Mouse (Mus musculus): ENCODE results near the gene E2f8. TPM values are rescaled to one million over a fixed set of nuclear protein-coding genes. Genes with fewer than 3 reads are reported as not detected.

E2f8 gene
- polyA plus RNA-seq, 1 experiment = 19.7 TPM

DNA sequence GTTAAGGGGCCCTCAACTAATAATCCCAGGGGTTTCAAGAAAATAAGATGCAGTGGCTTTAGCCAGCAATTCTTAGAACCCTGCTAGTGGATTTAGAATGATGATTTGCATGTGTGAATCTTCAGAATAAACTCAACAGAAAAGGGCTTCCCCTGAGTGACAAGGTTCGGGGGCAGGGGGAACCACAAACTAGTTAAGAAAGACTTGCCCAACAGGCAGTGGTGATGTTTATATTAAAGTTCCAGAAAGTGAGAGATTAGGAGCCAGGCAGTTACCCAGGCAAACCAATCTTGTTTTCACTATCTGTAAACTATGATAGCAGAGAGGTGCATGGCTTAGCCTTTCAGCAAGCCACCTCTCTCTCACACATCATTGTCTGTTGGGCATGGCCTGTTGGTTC is 48.7 kb downstream of the E2f8 start:
- H3K4me2 ChIP-seq (ENCODE audit: low read depth) = no peak overlapping the region
- H3ac ChIP-seq (ENCODE audit: control insufficient read depth, insufficient read length) = no peak overlapping the region
- H3K27me3 ChIP-seq (ENCODE audit: control insufficient read depth, insufficient read depth, insufficient read length) = no peaks in the 10 kb centered on the region
- H3K79me2 ChIP-seq (ENCODE audit: control insufficient read depth, insufficient read depth) = no peaks in the 10 kb centered on the region
- H3K4me3 ChIP-seq = no peak overlapping the region
- H3K36me3 ChIP-seq (ENCODE audit: control insufficient read depth, insufficient read depth) = peaks cover 3% of the 10 kb centered on the region
- TF ChIP-seq MYOG (IDR thresholded peaks at IDR 0.05; ENCODE audit: control insufficient read depth in 1 of 3, insufficient read depth in 1 of 3, insufficient read length in 2 of 3, low read depth in 2 of 3) (no peak), MAX (IDR thresholded peaks at IDR 0.05; ENCODE audit: low read depth) (no peak), REST (IDR thresholded peaks at IDR 0.05; ENCODE audit: insufficient read depth, insufficient read length) (no peak), TCF12 (IDR thresholded peaks at IDR 0.05; ENCODE audit: insufficient read depth, poor library complexity, severe bottlenecking) (no peak), SRF (IDR thresholded peaks at IDR 0.05; ENCODE audit: control insufficient read depth, insufficient read length, low read depth) (no peak), POLR2A (IDR thresholded peaks at IDR 0.05; ENCODE audit: insufficient read length, low read depth) (no peak), E2F4 (IDR thresholded peaks at IDR 0.05; ENCODE audit: insufficient read depth) (no peak), CEBPB (IDR thresholded peaks at IDR 0.05; ENCODE audit: insufficient read depth, poor library complexity, severe bottlenecking) (no peak), USF1 (IDR thresholded peaks at IDR 0.05; ENCODE audit: low read depth) (no peak), POLR2AphosphoS2 (IDR thresholded peaks at IDR 0.05; ENCODE audit: insufficient read length, low read depth) (no peak), TCF3 (IDR thresholded peaks at IDR 0.05; ENCODE audit: insufficient read length, low read depth) (no peak), MYOD1 (IDR thresholded peaks at IDR 0.05; ENCODE audit: control insufficient read depth in 1 of 3, insufficient read length in 2 of 3, low read depth in 2 of 3) (no peak)

DNA sequence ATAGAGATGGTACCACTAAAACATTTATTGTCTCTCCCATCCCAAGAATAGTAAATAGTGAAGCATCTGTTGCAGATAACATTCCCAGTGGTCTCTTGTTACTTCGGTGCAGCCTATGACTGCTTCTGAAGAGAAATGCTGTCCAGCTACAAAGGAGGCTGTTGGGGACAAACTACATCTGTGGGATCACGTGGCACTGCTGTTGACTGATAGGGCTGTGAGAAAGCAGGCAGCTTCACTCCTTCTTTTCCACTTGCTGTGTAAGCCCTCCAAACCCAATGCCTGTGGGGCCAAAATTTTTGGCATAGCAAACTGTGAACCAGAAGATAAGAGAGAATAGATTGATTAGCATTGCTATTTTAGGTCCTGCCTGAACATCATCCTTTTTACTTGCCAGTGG is 51.0 kb downstream of the E2f8 start:
- peaks cover 23% of the 10 kb centered on the region for H3K36me3 ChIP-seq (ENCODE audit: control insufficient read depth, insufficient read depth)
- no peak overlapping the region for H3ac ChIP-seq (ENCODE audit: control insufficient read depth, insufficient read length)
- no peaks in the 10 kb centered on the region for H3K27me3 ChIP-seq (ENCODE audit: control insufficient read depth, insufficient read depth, insufficient read length)
- H3K79me2 ChIP-seq (ENCODE audit: control insufficient read depth, insufficient read depth) = no peaks in the 10 kb centered on the region
- TF ChIP-seq POLR2AphosphoS2 (IDR thresholded peaks at IDR 0.05; ENCODE audit: insufficient read length, low read depth) = no peak
- TF ChIP-seq SRF (IDR thresholded peaks at IDR 0.05; ENCODE audit: control insufficient read depth, insufficient read length, low read depth) = no peak
- TF ChIP-seq REST (IDR thresholded peaks at IDR 0.05; ENCODE audit: insufficient read depth, insufficient read length) = no peak
- TF ChIP-seq POLR2A (IDR thresholded peaks at IDR 0.05; ENCODE audit: insufficient read length, low read depth) = no peak
- TF ChIP-seq TCF12 (IDR thresholded peaks at IDR 0.05; ENCODE audit: insufficient read depth, poor library complexity, severe bottlenecking) = no peak
- TF ChIP-seq USF1 (IDR thresholded peaks at IDR 0.05; ENCODE audit: low read depth) = peak; percentile 76
- TF ChIP-seq MAX (IDR thresholded peaks at IDR 0.05; ENCODE audit: low read depth) = no peak
- TF ChIP-seq CEBPB (IDR thresholded peaks at IDR 0.05; ENCODE audit: insufficient read depth, poor library complexity, severe bottlenecking) = no peak
- peak in 1 of 3 experiments; percentile 28 for TF ChIP-seq MYOG (IDR thresholded peaks at IDR 0.05; ENCODE audit: control insufficient read depth in 1 of 3, insufficient read depth in 1 of 3, insufficient read length in 2 of 3, low read depth in 2 of 3)
- TF ChIP-seq MYOD1 (IDR thresholded peaks at IDR 0.05; ENCODE audit: control insufficient read depth in 1 of 3, insufficient read length in 2 of 3, low read depth in 2 of 3) = peak in 1 of 3 experiments; percentile 25
- TF ChIP-seq TCF3 (IDR thresholded peaks at IDR 0.05; ENCODE audit: insufficient read length, low read depth) = no peak
- TF ChIP-seq E2F4 (IDR thresholded peaks at IDR 0.05; ENCODE audit: insufficient read depth) = no peak
- H3K4me3 ChIP-seq = no peak overlapping the region
- H3K4me2 ChIP-seq (ENCODE audit: low read depth) = no peak overlapping the region

DNA sequence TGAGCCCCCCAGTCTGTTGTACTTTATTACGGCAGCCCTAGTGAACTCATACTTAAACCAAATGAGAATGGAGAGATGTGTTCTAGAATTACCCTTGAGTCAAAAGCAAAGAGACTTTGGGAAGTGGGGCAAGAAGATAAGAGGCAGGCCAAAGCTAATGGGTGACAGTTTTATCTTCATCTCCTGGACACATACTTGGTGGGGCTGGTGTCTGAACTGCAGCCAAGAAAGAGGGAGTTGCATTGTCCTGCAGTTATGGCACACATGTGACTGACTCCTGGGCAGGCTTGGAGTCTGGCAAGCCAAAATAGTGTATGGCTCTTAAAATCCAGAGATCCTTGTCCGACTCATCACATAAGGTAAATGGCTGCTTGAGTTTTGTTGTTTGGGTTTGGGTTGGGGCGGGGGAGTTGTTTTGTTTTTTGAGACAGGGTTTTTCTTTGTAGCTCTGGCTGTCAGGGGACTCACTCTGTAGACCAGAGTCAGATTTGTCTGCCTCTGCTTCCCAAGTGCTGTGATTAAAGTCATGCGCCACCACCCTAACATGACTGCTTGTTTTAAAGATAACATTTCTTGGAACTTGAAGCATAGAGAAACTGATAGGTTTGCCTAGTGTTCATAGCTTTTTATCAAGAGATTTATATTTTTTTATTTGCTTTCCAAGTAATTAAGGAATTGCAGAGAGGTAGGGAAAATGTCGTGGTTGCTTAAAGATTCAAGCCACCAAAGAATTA is 52.1 kb downstream of the E2f8 start:
- Histone ChIP-seq H3ac (ENCODE audit: control insufficient read depth, insufficient read length) (no peak overlapping the region), H3K79me2 (ENCODE audit: control insufficient read depth, insufficient read depth) (no peaks in the 10 kb centered on the region), H3K4me2 (ENCODE audit: low read depth) (no peak overlapping the region), H3K27me3 (ENCODE audit: control insufficient read depth, insufficient read depth, insufficient read length) (no peaks in the 10 kb centered on the region), H3K4me3 (no peak overlapping the region), H3K36me3 (ENCODE audit: control insufficient read depth, insufficient read depth) (peaks cover 32% of the 10 kb centered on the region)
- peak; percentile 25 for TF ChIP-seq POLR2AphosphoS2 (IDR thresholded peaks at IDR 0.05; ENCODE audit: insufficient read length, low read depth)
- TF ChIP-seq POLR2A (IDR thresholded peaks at IDR 0.05; ENCODE audit: insufficient read length, low read depth) = no peak

DNA sequence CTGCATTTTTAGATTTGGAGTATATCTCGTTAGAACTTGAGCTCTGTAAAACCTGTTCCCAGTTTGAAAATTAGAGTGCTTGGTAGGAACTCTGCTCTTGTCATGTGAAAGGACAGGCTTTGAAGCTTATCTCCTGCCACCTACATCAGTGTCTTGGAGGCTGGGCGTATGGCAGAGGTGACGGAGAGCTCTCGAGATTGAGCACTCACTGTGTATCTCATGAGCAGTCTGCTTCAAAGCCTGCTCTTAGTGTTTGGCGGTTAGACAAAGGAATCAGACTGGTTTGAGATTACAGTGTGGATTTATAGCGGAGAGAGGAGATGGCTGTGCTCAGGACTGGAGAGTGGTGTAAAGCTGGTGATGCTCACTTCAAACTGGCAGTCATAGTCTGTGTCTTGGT is 56.2 kb downstream of the E2f8 start:
- Histone ChIP-seq H3K4me3 (no peak overlapping the region), H3K36me3 (ENCODE audit: control insufficient read depth, insufficient read depth) (peaks cover 44% of the 10 kb centered on the region), H3ac (ENCODE audit: control insufficient read depth, insufficient read length) (no peak overlapping the region), H3K27me3 (ENCODE audit: control insufficient read depth, insufficient read depth, insufficient read length) (no peaks in the 10 kb centered on the region), H3K4me2 (ENCODE audit: low read depth) (no peak overlapping the region), H3K79me2 (ENCODE audit: control insufficient read depth, insufficient read depth) (no peaks in the 10 kb centered on the region)
- TF ChIP-seq REST (IDR thresholded peaks at IDR 0.05; ENCODE audit: insufficient read depth, insufficient read length) (no peak), MAX (IDR thresholded peaks at IDR 0.05; ENCODE audit: low read depth) (no peak), TCF3 (IDR thresholded peaks at IDR 0.05; ENCODE audit: insufficient read length, low read depth) (no peak), CEBPB (IDR thresholded peaks at IDR 0.05; ENCODE audit: insufficient read depth, poor library complexity, severe bottlenecking) (no peak), POLR2AphosphoS2 (IDR thresholded peaks at IDR 0.05; ENCODE audit: insufficient read length, low read depth) (no peak), MYOG (IDR thresholded peaks at IDR 0.05; ENCODE audit: control insufficient read depth in 1 of 3, insufficient read depth in 1 of 3, insufficient read length in 2 of 3, low read depth in 2 of 3) (no peak), USF1 (IDR thresholded peaks at IDR 0.05; ENCODE audit: low read depth) (no peak), POLR2A (IDR thresholded peaks at IDR 0.05; ENCODE audit: insufficient read length, low read depth) (no peak), TCF12 (IDR thresholded peaks at IDR 0.05; ENCODE audit: insufficient read depth, poor library complexity, severe bottlenecking) (no peak), SRF (IDR thresholded peaks at IDR 0.05; ENCODE audit: control insufficient read depth, insufficient read length, low read depth) (no peak), E2F4 (IDR thresholded peaks at IDR 0.05; ENCODE audit: insufficient read depth) (no peak), MYOD1 (IDR thresholded peaks at IDR 0.05; ENCODE audit: control insufficient read depth in 1 of 3, insufficient read length in 2 of 3, low read depth in 2 of 3) (no peak)
